Mouse (Mus musculus): Measurements from ENCODE around the gene Mdm2.
"Not testable (repeated sequence)": the region's sequence is repeated elsewhere in the genome, so short reads cannot be mapped to it uniquely, and the experiment has no call there.

Mdm2 gene

GRCm38 (mm10) chr10:117748276-117749049 lies 37.9 kb upstream of the Mdm2 start:
- DNase-seq (ENCODE audit: low spot score), result no peak

- no peak for DNase-seq (ENCODE audit: low spot score)
Measured at GRCm38 (mm10) chr10:117747711-117748110, 37.2 kb upstream of the Mdm2 start.

- peak; percentile 99 for DNase-seq (ENCODE audit: low spot score)
Measured at GRCm38 (mm10) chr10:117746297-117746883, 35.8 kb upstream of the Mdm2 start, which contains the start of gene Slc35e3. Gene Slc35e3, minus strand, starts transcription at chr10:117746365.

GRCm38 (mm10) chr10:117745570-117746296 lies 35.2 kb upstream of the Mdm2 start:
- DNase-seq (ENCODE audit: low spot score), result peak; percentile 55

- no peak for DNase-seq (ENCODE audit: low spot score)
Measured at GRCm38 (mm10) chr10:117743917-117744316, 33.4 kb upstream of the Mdm2 start.

GRCm38 (mm10) chr10:117743182-117743581 lies 32.6 kb upstream of the Mdm2 start:
- no peak for DNase-seq (ENCODE audit: low spot score)

- no peak for DNase-seq (ENCODE audit: low spot score)
Measured at GRCm38 (mm10) chr10:117742618-117743017, 32.1 kb upstream of the Mdm2 start.

GRCm38 (mm10) chr10:117741698-117742475 lies 31.3 kb upstream of the Mdm2 start:
- DNase-seq (ENCODE audit: low spot score), result no peak

- DNase-seq (ENCODE audit: low spot score), result no peak
Measured at GRCm38 (mm10) chr10:117740921-117741320, 30.4 kb upstream of the Mdm2 start.

- DNase-seq (ENCODE audit: low spot score), result no peak
Measured at GRCm38 (mm10) chr10:117740171-117740570, 29.6 kb upstream of the Mdm2 start.

GRCm38 (mm10) chr10:117739648-117739948 lies 29.0 kb upstream of the Mdm2 start:
- DNase-seq (ENCODE audit: low spot score), result no peak

- DNase-seq (ENCODE audit: low spot score), result no peak
Measured at GRCm38 (mm10) chr10:117738928-117739647, 28.5 kb upstream of the Mdm2 start.

- no peak for DNase-seq (ENCODE audit: low spot score)
Measured at GRCm38 (mm10) chr10:117738140-117738921, 27.8 kb upstream of the Mdm2 start.

GRCm38 (mm10) chr10:117737498-117737897 lies 26.9 kb upstream of the Mdm2 start:
- not testable (repeated sequence) for DNase-seq (ENCODE audit: low spot score)

GRCm38 (mm10) chr10:117737075-117737474 lies 26.5 kb upstream of the Mdm2 start:
- DNase-seq (ENCODE audit: low spot score), result no peak

GRCm38 (mm10) chr10:117736573-117736972 lies 26.0 kb upstream of the Mdm2 start:
- DNase-seq (ENCODE audit: low spot score), result no peak

GRCm38 (mm10) chr10:117735396-117735795 lies 24.8 kb upstream of the Mdm2 start:
- DNase-seq (ENCODE audit: low spot score), result not testable (repeated sequence)

- DNase-seq (ENCODE audit: low spot score), result not testable (repeated sequence)
Measured at GRCm38 (mm10) chr10:117734104-117734852, 23.7 kb upstream of the Mdm2 start.

- not testable (repeated sequence) for DNase-seq (ENCODE audit: low spot score)
Measured at GRCm38 (mm10) chr10:117733626-117734025, 23.1 kb upstream of the Mdm2 start.

Measured in MN1 (cell line).